Mouse (Mus musculus) olfactory bulb, adult 2 months (tissue): Measurements from ENCODE around the gene Pltp.

Experiments
- CTCF ChIP-seq: fragments of 200-500 bp; IDR thresholded peaks from 2 replicates; pipeline ENCODE4 v1.5.1; 2012; ENCODE audit warnings: low read depth, mild to moderate bottlenecking, low read length, moderate library complexity; ENCODE audit not compliant: insufficient read depth
- POLR2A ChIP-seq: fragments of 200-500 bp; IDR thresholded peaks from 2 replicates; pipeline ENCODE4 v1.6.1; 2012; ENCODE audit warnings: mild to moderate bottlenecking, low read depth, low read length, moderate library complexity; ENCODE audit not compliant: insufficient read depth

DNA sequence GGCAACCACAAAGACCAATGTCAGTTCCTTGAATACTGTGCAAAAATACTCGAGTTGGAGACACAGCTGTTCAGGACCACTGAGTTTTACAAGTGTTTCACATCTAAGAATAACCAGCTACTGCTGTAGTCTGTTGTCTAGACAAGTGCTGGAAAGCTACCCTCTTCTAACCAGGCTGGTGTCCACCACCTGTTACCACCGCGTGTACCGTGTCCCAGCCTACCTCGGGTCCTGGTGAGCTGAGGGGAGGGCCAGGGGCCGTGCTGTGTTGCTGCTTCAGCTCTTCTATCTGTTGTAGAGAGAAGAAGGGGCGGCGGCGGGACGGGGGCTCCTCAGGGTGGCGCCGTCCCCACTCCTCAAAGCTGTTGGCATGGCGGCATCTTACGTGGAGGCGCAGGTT, 41.5 kb upstream of the Pltp start:
- no peak for TF ChIP-seq CTCF
- TF ChIP-seq POLR2A: no peak
